Mouse (Mus musculus): ENCODE data around the gene Ocln. TPM values are rescaled to one million over a fixed set of nuclear protein-coding genes. Genes with fewer than 3 reads are reported as not detected.

Ocln gene
- 12.9 and 15.1 TPM in 2 replicates for polyA plus RNA-seq (2015; fragmentation: Nextera tagmentation; extraction: Ambion mirVana)

DNA sequence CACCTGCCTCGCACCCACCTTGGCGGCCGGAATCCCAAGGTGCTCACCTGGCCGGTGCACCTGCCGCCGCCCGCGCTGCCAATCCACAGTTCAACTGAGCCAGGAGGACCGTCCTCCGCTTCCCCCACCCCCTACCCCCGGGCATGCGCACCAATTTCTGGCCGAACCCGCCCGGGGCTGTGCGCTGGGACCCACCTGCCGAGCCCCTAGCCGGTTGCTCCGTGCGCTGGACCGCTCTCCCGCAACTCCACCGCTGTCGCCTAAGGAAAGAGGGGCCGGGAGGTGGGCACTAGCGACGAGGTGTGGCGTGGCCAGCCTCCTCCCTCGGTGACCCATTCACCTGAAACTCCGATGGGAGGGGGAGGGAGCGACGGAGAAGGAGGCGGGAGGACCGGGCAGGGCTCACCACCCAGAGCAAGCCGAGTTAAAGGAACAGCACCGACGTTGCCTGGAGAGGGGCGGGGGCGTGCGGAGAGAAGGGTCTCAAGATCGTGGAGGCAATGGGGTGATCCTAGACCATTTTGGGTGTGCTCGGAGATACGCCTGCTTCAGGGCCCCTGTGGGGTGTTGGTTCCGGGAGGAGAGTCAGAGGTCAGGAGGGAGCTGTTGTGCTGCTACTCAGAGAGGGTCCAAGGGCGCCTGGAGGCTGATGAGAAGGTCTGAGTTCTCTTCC is at the start of gene Ocln:
TSS of gene Ocln (minus strand) at position 350 of the 673 bp plus-strand sequence.
- peak; percentile 82 for ATAC-seq (ENCODE audit: low read depth)
- peak within 1 kb of the TSS; percentile 41 for H3K27ac ChIP-seq (ENCODE audit: low read length)
- WGBS (ENCODE audit: insufficient replicate concordance), result under 1% methylated on average over 45 of the region's 45 CpGs

DNA sequence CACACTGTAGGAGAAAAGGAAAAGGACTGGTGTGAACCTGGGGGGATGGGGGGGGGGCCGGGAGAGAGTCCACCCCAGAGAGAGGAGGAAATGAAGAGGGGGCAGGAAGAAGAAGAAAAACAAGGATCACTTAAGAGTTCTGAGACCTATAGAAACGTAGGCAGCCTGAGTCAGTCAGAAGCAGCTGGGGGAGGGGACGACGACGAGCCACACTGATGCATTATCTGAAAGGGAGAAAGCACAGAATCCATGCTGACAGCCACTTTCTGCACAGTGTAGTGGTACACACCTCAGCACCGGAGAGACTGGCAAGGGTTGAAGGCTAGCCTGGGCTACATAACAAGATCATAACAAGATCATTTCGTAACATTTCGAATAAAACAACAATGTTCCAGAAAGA is 48.5 kb upstream of the Ocln start:
- ATAC-seq (ENCODE audit: low read depth), result no peak
- no peaks in the 10 kb centered on the region for H3K9me3 ChIP-seq (replicated peaks; ENCODE audit: control insufficient read depth, low read length)
- H3K4me2 ChIP-seq (ENCODE audit: low read depth, low read length), result peak overlapping the region; percentile 47
- peaks cover 7% of the 10 kb centered on the region for H3K4me1 ChIP-seq (ENCODE audit: control insufficient read depth, low read depth, low read length)
- peak overlapping the region; percentile 22; the same call in 1 of the 2 replicates for H3K4me3 ChIP-seq (ENCODE audit: low read depth, low read length)
- no peaks in the 10 kb centered on the region for H3K36me3 ChIP-seq (ENCODE audit: control insufficient read depth, insufficient read depth)
- 25% methylated on average over 8 of the region's 8 CpGs for WGBS (ENCODE audit: insufficient replicate concordance)
- H3K27me3 ChIP-seq (ENCODE audit: control insufficient read depth, insufficient read depth, low read depth, low read length), result no peaks in the 10 kb centered on the region
- H3K9ac ChIP-seq (ENCODE audit: low read depth, low read length), result peak overlapping the region; percentile 37; the same call in 1 of the 2 replicates
- H3K27ac ChIP-seq (ENCODE audit: low read length), result 0 out of 2 replicates have a peak overlapping the region, but pooled peaks have one; percentile 0

More for the DNA sequence above, at the start of gene Ocln:
- Histone ChIP-seq H3K4me2 (ENCODE audit: low read depth, low read length) (peak within 1 kb of the TSS; percentile 67), H3K4me1 (ENCODE audit: control insufficient read depth, low read depth, low read length) (no peaks in the 10 kb centered on the region), H3K9ac (ENCODE audit: low read depth, low read length) (peak within 1 kb of the TSS; percentile 60), H3K27me3 (ENCODE audit: control insufficient read depth, insufficient read depth, low read depth, low read length) (peaks cover 41% of the 10 kb centered on the region), H3K4me3 (ENCODE audit: low read depth, low read length) (peak within 1 kb of the TSS; percentile 65), H3K9me3 (replicated peaks; ENCODE audit: control insufficient read depth, low read length) (no peaks in the 10 kb centered on the region), H3K36me3 (ENCODE audit: control insufficient read depth, insufficient read depth) (no peaks in the 10 kb centered on the region)

GRCm38 (mm10) chr13:100600317-100600716 is 47.8 kb upstream of the Ocln start:
- ATAC-seq (ENCODE audit: low read depth), result no peak
- Histone ChIP-seq H3K27ac (ENCODE audit: low read length) (no peak overlapping the region), H3K36me3 (ENCODE audit: control insufficient read depth, insufficient read depth) (no peaks in the 10 kb centered on the region), H3K4me1 (ENCODE audit: control insufficient read depth, low read depth, low read length) (peaks cover 7% of the 10 kb centered on the region), H3K9ac (ENCODE audit: low read depth, low read length) (no peak overlapping the region), H3K9me3 (replicated peaks; ENCODE audit: control insufficient read depth, low read length) (no peaks in the 10 kb centered on the region), H3K27me3 (ENCODE audit: control insufficient read depth, insufficient read depth, low read depth, low read length) (no peaks in the 10 kb centered on the region), H3K4me3 (ENCODE audit: low read depth, low read length) (peak overlapping the region; percentile 22; the same call in 1 of the 2 replicates), H3K4me2 (ENCODE audit: low read depth, low read length) (peak overlapping the region; percentile 47)
- 45% methylated on average over 12 of the region's 12 CpGs for WGBS (ENCODE audit: insufficient replicate concordance)

DNA sequence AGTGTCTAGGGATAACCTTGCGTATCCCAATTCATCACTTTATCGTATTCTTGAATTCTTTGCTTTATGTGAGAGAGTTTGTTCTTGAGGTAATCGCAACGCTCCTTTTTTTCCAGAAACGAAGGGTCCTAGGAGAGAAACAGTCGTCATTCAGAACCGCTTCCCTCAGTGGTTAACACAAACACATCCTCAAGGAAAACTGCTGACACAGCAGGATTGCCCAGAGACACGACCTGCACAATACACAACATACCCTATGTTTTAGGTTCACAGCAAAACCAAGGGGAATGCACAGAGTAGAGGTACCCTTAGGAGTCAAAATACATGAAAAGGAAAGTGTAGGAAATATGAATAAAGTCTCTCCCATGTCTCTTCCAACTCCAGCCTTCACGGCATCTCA is 44.8 kb upstream of the Ocln start:
- Histone ChIP-seq H3K36me3 (ENCODE audit: control insufficient read depth, insufficient read depth) (no peaks in the 10 kb centered on the region), H3K4me2 (ENCODE audit: low read depth, low read length) (no peak overlapping the region), H3K9me3 (replicated peaks; ENCODE audit: control insufficient read depth, low read length) (no peaks in the 10 kb centered on the region), H3K27ac (ENCODE audit: low read length) (no peak overlapping the region), H3K4me1 (ENCODE audit: control insufficient read depth, low read depth, low read length) (peaks cover 10% of the 10 kb centered on the region), H3K27me3 (ENCODE audit: control insufficient read depth, insufficient read depth, low read depth, low read length) (no peaks in the 10 kb centered on the region), H3K9ac (ENCODE audit: low read depth, low read length) (no peak overlapping the region), H3K4me3 (ENCODE audit: low read depth, low read length) (no peak overlapping the region)
- ATAC-seq (ENCODE audit: low read depth), result no peak
- WGBS (ENCODE audit: insufficient replicate concordance), result 75% methylated on average over 9 of the region's 9 CpGs

GRCm38 (mm10) chr13:100595552-100595885 is 43.0 kb upstream of the Ocln start:
- Histone ChIP-seq H3K9me3 (replicated peaks; ENCODE audit: control insufficient read depth, low read length) (no peaks in the 10 kb centered on the region), H3K4me3 (ENCODE audit: low read depth, low read length) (no peak overlapping the region), H3K4me2 (ENCODE audit: low read depth, low read length) (no peak overlapping the region), H3K27me3 (ENCODE audit: control insufficient read depth, insufficient read depth, low read depth, low read length) (no peaks in the 10 kb centered on the region), H3K27ac (ENCODE audit: low read length) (no peak overlapping the region), H3K4me1 (ENCODE audit: control insufficient read depth, low read depth, low read length) (peaks cover 3% of the 10 kb centered on the region), H3K9ac (ENCODE audit: low read depth, low read length) (no peak overlapping the region; the same call in 1 of the 2 replicates), H3K36me3 (ENCODE audit: control insufficient read depth, insufficient read depth) (no peaks in the 10 kb centered on the region)
- 70% methylated on average over 3 of the region's 3 CpGs for WGBS (ENCODE audit: insufficient replicate concordance)
- ATAC-seq (ENCODE audit: low read depth), result no peak

DNA sequence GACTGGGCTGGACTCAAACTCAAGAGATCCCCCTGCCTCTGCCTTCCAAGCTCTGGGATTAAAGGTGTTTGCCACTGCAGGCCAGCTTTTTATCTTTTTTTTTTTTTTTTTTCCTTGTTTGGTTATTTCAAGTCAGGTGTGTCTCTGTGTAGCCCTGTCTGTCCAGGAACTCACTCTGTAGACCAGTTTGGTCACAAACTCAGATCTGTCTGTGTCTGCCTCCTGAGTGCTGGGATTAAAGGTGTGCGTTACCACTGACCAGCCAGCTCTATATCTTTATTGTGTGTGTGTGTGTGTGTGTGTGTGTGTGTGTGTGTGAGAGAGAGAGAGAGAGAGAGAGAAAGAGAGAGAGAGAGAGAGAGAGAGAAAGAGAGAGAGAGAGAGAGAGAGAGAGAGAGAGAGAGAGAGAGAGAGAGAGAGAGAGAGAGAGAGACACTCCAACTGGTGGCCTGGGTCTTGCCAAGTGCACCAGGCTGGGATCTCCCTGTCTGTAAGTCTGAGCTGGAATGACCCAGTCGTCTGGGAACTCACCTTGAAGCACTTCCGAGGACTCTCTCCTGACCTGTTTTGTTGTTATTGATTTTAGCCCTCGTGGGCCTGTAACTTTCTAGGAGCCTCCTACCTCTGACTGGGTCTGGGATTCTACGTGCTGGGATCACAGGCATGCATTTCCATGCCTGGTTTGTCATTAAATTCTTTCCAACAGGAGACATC is 42.5 kb upstream of the Ocln start:
- WGBS (ENCODE audit: insufficient replicate concordance), result 64% methylated on average over 5 of the region's 5 CpGs
- Histone ChIP-seq H3K4me3 (ENCODE audit: low read depth, low read length) (no peak overlapping the region), H3K27ac (ENCODE audit: low read length) (no peak overlapping the region), H3K4me1 (ENCODE audit: control insufficient read depth, low read depth, low read length) (peaks cover 3% of the 10 kb centered on the region), H3K9ac (ENCODE audit: low read depth, low read length) (peak overlapping the region; percentile 20; the same call in 1 of the 2 replicates), H3K36me3 (ENCODE audit: control insufficient read depth, insufficient read depth) (no peaks in the 10 kb centered on the region), H3K9me3 (replicated peaks; ENCODE audit: control insufficient read depth, low read length) (no peaks in the 10 kb centered on the region), H3K4me2 (ENCODE audit: low read depth, low read length) (no peak overlapping the region), H3K27me3 (ENCODE audit: control insufficient read depth, insufficient read depth, low read depth, low read length) (no peaks in the 10 kb centered on the region)
- no peak for ATAC-seq (ENCODE audit: low read depth)

- WGBS (ENCODE audit: insufficient replicate concordance), result 48% methylated on average over 11 of the region's 17 CpGs
- H3K27me3 ChIP-seq (ENCODE audit: control insufficient read depth, insufficient read depth, low read depth, low read length), result no peaks in the 10 kb centered on the region
- ATAC-seq (ENCODE audit: low read depth), result peak; percentile 72
- H3K27ac ChIP-seq (ENCODE audit: low read length), result peak overlapping the region; percentile 88
- H3K36me3 ChIP-seq (ENCODE audit: control insufficient read depth, insufficient read depth), result no peaks in the 10 kb centered on the region
- H3K9ac ChIP-seq (ENCODE audit: low read depth, low read length), result peak overlapping the region; percentile 33; the same call in 1 of the 2 replicates
- peak overlapping the region; percentile 54 for H3K4me2 ChIP-seq (ENCODE audit: low read depth, low read length)
- peak overlapping the region; percentile 46 for H3K4me3 ChIP-seq (ENCODE audit: low read depth, low read length)
- no peaks in the 10 kb centered on the region for H3K9me3 ChIP-seq (replicated peaks; ENCODE audit: control insufficient read depth, low read length)
- H3K4me1 ChIP-seq (ENCODE audit: control insufficient read depth, low read depth, low read length), result peaks cover 3% of the 10 kb centered on the region
These were observed 41.7 kb upstream of the Ocln start for GRCm38 (mm10) chr13:100594041-100594792.

- H3K9ac ChIP-seq (ENCODE audit: low read depth, low read length), result no peak overlapping the region
- H3K4me3 ChIP-seq (ENCODE audit: low read depth, low read length), result peak overlapping the region; percentile 38
- ATAC-seq (ENCODE audit: low read depth), result 0 out of 2 replicates have a peak, but pooled peaks have one; percentile 37
- no peaks in the 10 kb centered on the region for H3K27me3 ChIP-seq (ENCODE audit: control insufficient read depth, insufficient read depth, low read depth, low read length)
- no peak overlapping the region for H3K27ac ChIP-seq (ENCODE audit: low read length)
- no peaks in the 10 kb centered on the region for H3K4me1 ChIP-seq (ENCODE audit: control insufficient read depth, low read depth, low read length)
- H3K36me3 ChIP-seq (ENCODE audit: control insufficient read depth, insufficient read depth), result 0 out of 2 replicates have a peak, but pooled peaks cover 4% of the 10 kb centered on the region
- 86% methylated on average over 11 of the region's 12 CpGs for WGBS (ENCODE audit: insufficient replicate concordance)
- no peaks in the 10 kb centered on the region for H3K9me3 ChIP-seq (replicated peaks; ENCODE audit: control insufficient read depth, low read length)
- 0 out of 2 replicates have a peak overlapping the region, but pooled peaks have one; percentile 36 for H3K4me2 ChIP-seq (ENCODE audit: low read depth, low read length)
These were observed 36.1 kb upstream of the Ocln start for GRCm38 (mm10) chr13:100588646-100589045.
